Mouse (Mus musculus) lung, embryonic 14.5 days (tissue): Measurements from ENCODE around the gene Slc25a25. TPM values are rescaled to one million over a fixed set of nuclear protein-coding genes. Genes with fewer than 3 reads are reported as not detected.

Experiments used
- ATAC-seq: fragments of 200-750 bp; cut with Nextera tagmentation; 2 replicates; pipeline ENCODE4 v1.8.0; 2017; ENCODE audit warnings: mild to moderate bottlenecking, moderate TSS enrichment, moderate library complexity; ENCODE audit not compliant: insufficient read depth
- DNase-seq: peaks from one replicate; pipeline ENCODE4 v3.0.0-alpha.2; 2015
- H3K27ac ChIP-seq: fragments of 300-500 bp; sonication (generic); 2 replicates; pipeline ENCODE4 v1.5.1; 2014; ENCODE audit warnings: low read depth, mild to moderate bottlenecking, moderate library complexity
- H3K27me3 ChIP-seq: fragments of 300-500 bp; sonication (generic); 2 replicates; pipeline ENCODE4 v1.6.1; 2014; ENCODE audit warnings: low read length, control low read depth; ENCODE audit not compliant: insufficient read depth
- H3K36me3 ChIP-seq: fragments of 300-500 bp; sonication (generic); 2 replicates; pipeline ENCODE4 v1.6.1; 2014; ENCODE audit warnings: control low read depth; ENCODE audit not compliant: insufficient read depth
- H3K4me1 ChIP-seq: fragments of 300-500 bp; sonication (generic); 2 replicates; pipeline ENCODE4 v1.6.1; 2014; ENCODE audit warnings: antibody characterized with exemption, control low read depth; ENCODE audit not compliant: insufficient read depth
- H3K4me2 ChIP-seq: fragments of 300-500 bp; sonication (generic); 2 replicates; pipeline ENCODE4 v1.6.1; 2014; ENCODE audit warnings: mild to moderate bottlenecking
- H3K4me3 ChIP-seq: fragments of 300-500 bp; sonication (generic); 2 replicates; pipeline ENCODE4 v1.5.1; 2014; ENCODE audit warnings: low read depth, low read length
- H3K9ac ChIP-seq: fragments of 300-500 bp; sonication (generic); 2 replicates; pipeline ENCODE4 v1.6.1; 2014
- H3K9me3 ChIP-seq: fragments of 300-500 bp; sonication (generic); 2 replicates; pipeline ENCODE4 v1.6.1; 2016; ENCODE audit warnings: low read depth, low read length, control low read depth
- CTCF ChIP-seq: IDR thresholded peaks from 2 replicates; pipeline ENCODE4 v1.5.1; 2016; ENCODE audit warnings: antibody characterized with exemption, low read depth
- WGBS: fragments of 180-500 bp; shearing (Covaris S2); extraction: QIAGEN DNeasy Blood & Tissue Kit; methylation state at CpG from one replicate; pipeline ENCODE4 v1.1.7; 2014; 5-methylcytosine and 5-hydroxymethylcytosine counted together
- polyA plus RNA-seq: library from polyadenylated mRNA; unstranded; fragments of >200 nt; fragmentation: Nextera tagmentation; extraction: Ambion mirVana; gene quantifications from 2 replicates; pipeline ENCODE4 v1.2.1, GENCODE M21; 2014

Slc25a25 gene
- polyA plus RNA-seq, 1 experiment from 2014 or later = 19.5 TPM

DNA sequence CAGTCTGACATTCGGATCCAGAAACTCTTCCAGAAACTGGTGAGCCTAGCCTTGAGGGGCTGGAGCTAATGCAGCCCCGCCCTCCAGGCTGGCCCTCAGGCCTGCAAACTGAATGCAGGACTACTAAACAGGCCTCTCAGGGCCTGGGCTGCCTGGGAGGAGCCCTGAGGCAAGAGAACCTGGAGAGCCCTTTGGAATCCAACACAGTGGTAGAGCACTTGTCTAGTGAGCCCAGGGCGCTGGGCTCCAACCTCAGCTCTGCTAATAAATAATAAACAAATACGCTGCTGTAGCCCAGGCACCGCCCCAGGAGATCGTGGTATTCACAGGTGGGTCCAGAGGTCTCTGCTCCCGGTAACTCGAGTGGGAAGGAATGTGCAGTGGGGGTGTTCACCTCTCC, 60.4 kb downstream of the Slc25a25 start:
- ATAC-seq (no peak), DNase-seq (no peak)
- WGBS = 52% methylated on average over 8 of the region's 8 CpGs
- Histone ChIP-seq H3K27me3 (no peaks in the 10 kb centered on the region), H3K36me3 (no peaks in the 10 kb centered on the region), H3K9me3 (no peaks in the 10 kb centered on the region), H3K4me3 (no peak overlapping the region), H3K9ac (no peak overlapping the region), H3K4me2 (no peak overlapping the region), H3K4me1 (no peaks in the 10 kb centered on the region), H3K27ac (no peak overlapping the region)
- TF ChIP-seq CTCF = no peak

DNA sequence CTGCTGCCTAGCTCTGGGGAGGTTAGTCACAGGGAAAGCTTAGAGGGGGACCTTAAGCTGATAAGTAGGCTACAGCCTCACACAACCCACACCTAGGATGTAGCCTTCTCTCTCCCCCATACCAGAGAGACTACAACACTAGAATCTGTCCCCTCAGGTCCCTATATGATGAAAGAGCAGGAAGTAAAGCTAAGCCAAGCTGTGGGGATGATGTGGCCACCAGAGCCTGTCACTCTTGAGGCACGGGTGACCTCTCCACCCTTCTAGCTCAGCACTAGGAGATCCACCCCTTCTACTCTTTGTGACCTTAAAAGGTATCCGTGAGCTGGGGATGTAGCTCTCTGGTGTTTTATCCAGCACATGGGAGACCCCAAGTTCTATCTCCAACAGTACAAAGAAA, 62.1 kb downstream of the Slc25a25 start:
- Histone ChIP-seq H3K27me3 (no peaks in the 10 kb centered on the region), H3K4me1 (no peaks in the 10 kb centered on the region), H3K9ac (no peak overlapping the region), H3K4me3 (no peak overlapping the region), H3K9me3 (no peaks in the 10 kb centered on the region), H3K27ac (no peak overlapping the region), H3K4me2 (no peak overlapping the region), H3K36me3 (no peaks in the 10 kb centered on the region)
- DNase-seq = no peak
- no peak for TF ChIP-seq CTCF
- ATAC-seq = no peak
- WGBS = 72% methylated on average over 2 of the region's 2 CpGs

DNA sequence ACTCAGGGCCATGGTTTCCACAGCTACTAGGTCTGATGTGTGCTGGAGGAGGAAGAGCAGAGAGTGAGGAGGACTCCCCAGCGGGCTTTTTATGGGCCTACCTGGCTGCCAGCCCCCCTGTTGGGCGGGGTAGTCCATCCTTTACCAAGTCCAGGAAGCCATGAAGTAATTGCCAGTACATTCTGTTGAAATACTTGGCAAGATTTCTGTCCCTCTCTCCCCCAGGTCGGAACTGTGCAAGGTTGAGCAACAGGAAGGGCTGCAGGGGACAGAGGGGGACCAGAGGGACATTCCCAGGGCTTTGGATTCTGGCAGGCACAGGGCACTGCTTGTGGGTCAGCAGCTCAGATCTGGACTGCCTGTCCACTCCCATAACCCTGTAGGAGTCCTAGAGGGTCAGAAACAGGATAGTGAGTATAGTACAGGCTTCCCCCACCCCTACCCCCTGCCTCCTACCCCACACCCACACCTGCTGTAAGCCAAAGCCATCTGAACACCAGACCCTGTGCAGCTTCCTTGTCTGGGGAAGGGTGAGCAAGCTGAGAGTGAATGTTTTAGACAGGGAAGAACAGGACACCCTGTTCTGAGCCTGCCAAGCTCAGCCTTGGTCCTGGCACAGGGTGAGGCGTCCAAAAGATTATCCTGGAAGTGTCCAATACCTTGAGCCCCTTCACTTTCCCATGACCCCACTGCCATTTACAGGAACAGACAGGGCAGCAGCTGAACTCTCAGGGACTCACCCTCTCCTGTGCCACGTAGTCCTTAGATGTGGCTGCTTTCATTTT, 63.3 kb downstream of the Slc25a25 start, which contains the start of gene Lcn2:
TSS of gene Lcn2 (minus strand) at position 547 of the 785 bp plus-strand sequence.
- DNase-seq (no peak), ATAC-seq (no peak)
- Histone ChIP-seq H3K4me3 (no peak within 1 kb of the TSS), H3K9ac (no peak within 1 kb of the TSS), H3K4me2 (no peak within 1 kb of the TSS), H3K9me3 (no peaks in the 10 kb centered on the region), H3K27ac (no peak within 1 kb of the TSS), H3K36me3 (no peaks in the 10 kb centered on the region), H3K27me3 (no peaks in the 10 kb centered on the region), H3K4me1 (no peaks in the 10 kb centered on the region)
- TF ChIP-seq CTCF = no peak
- WGBS = 58% methylated on average over 5 of the region's 5 CpGs

DNA sequence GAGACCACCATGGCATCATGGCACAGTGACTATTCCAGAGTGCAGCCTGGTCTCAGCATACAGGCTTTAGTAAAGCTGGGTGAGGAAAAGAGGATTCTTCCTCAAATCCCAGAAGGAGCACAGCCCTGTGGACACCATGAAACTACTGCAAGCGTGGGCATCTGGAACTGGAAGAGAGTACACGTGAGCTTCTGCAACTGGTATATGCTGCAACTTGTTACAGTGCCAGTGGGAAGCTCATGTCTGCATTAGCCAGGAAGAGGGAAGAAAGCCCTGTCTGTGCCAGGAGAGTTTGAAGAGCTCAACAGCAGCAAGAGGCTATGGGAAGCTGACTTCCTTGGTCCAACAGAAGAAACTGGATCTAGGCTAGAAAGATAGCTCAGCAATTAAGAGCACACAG, 68.6 kb downstream of the Slc25a25 start:
- 84% methylated on average over 2 of the region's 2 CpGs for WGBS
- Histone ChIP-seq H3K36me3 (peaks cover 21% of the 10 kb centered on the region), H3K9me3 (no peaks in the 10 kb centered on the region), H3K4me1 (no peaks in the 10 kb centered on the region), H3K9ac (no peak overlapping the region), H3K27me3 (no peaks in the 10 kb centered on the region), H3K4me3 (no peak overlapping the region), H3K4me2 (no peak overlapping the region; the same call in 1 of the 2 replicates), H3K27ac (no peak overlapping the region)
- ATAC-seq (no peak), DNase-seq (no peak)
- TF ChIP-seq CTCF = no peak

DNA sequence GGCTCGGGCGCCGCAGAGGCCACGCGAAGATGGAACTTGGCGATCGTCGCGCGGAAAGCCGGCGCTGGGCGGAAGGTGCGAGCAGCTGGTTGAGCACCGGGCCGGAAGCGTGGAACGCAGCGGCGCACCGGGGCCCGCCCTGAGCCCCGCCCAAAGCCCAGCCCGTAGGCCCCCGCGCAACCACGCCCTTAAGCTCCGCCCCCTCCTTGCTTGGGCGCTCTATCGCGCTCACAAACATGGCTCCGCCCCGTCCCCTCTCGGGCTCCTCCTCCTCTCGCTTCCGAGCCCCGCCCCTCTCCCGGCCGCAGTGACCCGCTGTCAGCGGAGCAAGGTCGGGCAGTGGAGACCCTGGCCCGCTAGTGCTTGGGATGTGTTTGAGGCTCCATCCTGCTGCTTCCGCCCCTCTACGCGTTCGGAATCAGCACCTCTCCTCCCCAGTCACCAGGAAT, 69.4 kb downstream of the Slc25a25 start, which contains the start of gene 1110008P14Rik:
TSS of gene 1110008P14Rik (minus strand) at position 164 of the 449 bp plus-strand sequence.
- H3K36me3 ChIP-seq = peaks cover 30% of the 10 kb centered on the region
- ATAC-seq = peak; percentile 89
- DNase-seq = peak; percentile 98
- H3K9me3 ChIP-seq = no peaks in the 10 kb centered on the region
- H3K4me2 ChIP-seq = peak within 1 kb of the TSS; percentile 97
- WGBS = under 1% methylated on average over 40 of the region's 47 CpGs
- no peaks in the 10 kb centered on the region for H3K27me3 ChIP-seq
- H3K4me3 ChIP-seq = peak within 1 kb of the TSS; percentile 66
- no peaks in the 10 kb centered on the region for H3K4me1 ChIP-seq
- H3K9ac ChIP-seq = peak within 1 kb of the TSS; percentile 59
- H3K27ac ChIP-seq = no peak within 1 kb of the TSS
- TF ChIP-seq CTCF = no peak

DNA sequence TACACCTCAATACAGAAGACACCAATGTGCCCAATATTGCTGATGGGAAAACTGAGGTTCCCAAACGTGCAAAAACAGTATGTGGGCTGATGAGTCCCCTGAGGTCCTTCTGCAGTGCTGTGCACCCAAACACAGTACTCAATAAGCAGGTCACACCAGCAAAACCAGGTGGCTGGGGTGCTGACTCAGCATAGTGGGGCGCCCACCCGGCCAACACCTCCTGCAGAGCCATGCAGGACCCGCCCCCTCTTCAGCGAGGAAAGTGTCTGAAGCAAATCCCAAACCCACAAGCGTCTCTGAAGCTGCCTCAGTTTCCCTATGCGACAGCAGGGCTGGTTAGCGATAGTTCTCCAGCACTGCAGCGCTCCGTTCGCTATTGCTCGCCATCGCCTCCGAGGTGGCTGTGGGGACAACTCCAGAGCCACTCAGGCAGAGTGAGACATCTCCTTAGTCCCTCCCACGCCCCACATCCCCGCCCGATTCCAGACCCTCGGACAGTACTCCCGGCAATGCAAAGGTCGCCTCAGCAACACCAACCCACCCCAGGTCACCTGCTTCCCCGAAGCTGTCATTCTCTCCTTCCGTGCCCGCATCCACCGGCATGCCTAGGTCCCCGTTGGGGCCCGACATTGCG, 70.0 kb downstream of the Slc25a25 start:
- Histone ChIP-seq H3K27ac (no peak overlapping the region), H3K9ac (peak overlapping the region; percentile 59), H3K4me3 (peak overlapping the region; percentile 66), H3K27me3 (no peaks in the 10 kb centered on the region), H3K4me2 (peak overlapping the region; percentile 97), H3K36me3 (peaks cover 36% of the 10 kb centered on the region), H3K4me1 (no peaks in the 10 kb centered on the region), H3K9me3 (no peaks in the 10 kb centered on the region)
- no peak for TF ChIP-seq CTCF
- DNase-seq (peak; percentile 60), ATAC-seq (peak; percentile 76)
- WGBS = 1% methylated on average over 27 of the region's 27 CpGs

DNA sequence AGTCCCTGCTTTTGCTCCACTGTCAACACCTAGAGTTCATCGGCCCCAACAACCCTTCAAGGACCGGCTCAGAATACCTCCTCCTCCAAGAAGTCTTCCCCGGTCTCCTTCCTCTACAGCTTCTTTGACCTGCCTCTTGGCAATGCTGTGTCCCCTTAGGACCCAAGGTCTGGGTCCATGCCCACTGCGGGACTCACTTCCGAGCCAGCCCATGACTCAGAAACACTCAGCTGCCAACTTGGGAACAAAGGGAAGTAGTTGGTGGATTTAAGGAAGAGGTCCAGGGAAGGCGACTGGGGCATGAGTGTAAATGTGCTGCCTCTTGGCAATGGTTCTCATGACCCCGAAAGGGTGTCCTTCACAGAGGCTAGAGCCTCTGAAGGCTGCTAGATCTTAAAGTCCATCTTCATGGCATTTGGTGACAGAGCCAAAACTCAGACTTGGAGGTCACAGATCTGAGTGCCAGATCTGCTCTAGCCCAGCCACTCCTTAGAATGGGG, 71.2 kb downstream of the Slc25a25 start:
- Histone ChIP-seq H3K9ac (no peak overlapping the region), H3K4me3 (no peak overlapping the region), H3K4me2 (no peak overlapping the region), H3K9me3 (no peaks in the 10 kb centered on the region), H3K36me3 (peaks cover 48% of the 10 kb centered on the region), H3K27me3 (no peaks in the 10 kb centered on the region), H3K27ac (no peak overlapping the region), H3K4me1 (no peaks in the 10 kb centered on the region)
- DNase-seq (no peak), ATAC-seq (no peak)
- WGBS = 94% methylated on average over 7 of the region's 7 CpGs
- no peak for TF ChIP-seq CTCF
